Mouse (Mus musculus): ENCODE measurements around the gene Adgrg2.

Gene Adgrg2

GRCm38 (mm10) chrX:160390464-160390956 is at the start of gene Adgrg2:
Gene Adgrg2 (plus strand): TSS chrX:160390690.
- peak; percentile 26 for DNase-seq (ENCODE audit: extremely low spot score)

DNA sequence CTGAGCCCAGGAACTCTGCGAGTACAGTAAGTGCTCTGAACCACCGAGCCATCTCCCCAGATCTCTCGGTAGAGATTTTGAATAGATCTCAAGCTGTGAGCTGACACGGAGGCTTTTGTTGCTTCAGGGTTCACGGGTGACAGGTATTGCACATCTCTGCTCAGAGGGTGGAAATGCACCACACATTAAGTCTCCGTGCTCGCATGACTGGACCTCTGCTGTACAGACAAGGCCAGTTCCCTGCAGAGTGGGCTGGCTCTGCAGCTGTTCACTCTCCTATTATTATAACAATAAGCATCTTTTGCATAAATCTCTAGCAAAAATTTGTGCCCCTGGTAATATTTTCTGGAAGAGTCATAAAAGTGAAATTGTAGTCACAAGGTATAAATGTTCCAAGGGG is 39.5 kb upstream of the Adgrg2 start:
- no peak for DNase-seq (ENCODE audit: extremely low spot score)

DNA sequence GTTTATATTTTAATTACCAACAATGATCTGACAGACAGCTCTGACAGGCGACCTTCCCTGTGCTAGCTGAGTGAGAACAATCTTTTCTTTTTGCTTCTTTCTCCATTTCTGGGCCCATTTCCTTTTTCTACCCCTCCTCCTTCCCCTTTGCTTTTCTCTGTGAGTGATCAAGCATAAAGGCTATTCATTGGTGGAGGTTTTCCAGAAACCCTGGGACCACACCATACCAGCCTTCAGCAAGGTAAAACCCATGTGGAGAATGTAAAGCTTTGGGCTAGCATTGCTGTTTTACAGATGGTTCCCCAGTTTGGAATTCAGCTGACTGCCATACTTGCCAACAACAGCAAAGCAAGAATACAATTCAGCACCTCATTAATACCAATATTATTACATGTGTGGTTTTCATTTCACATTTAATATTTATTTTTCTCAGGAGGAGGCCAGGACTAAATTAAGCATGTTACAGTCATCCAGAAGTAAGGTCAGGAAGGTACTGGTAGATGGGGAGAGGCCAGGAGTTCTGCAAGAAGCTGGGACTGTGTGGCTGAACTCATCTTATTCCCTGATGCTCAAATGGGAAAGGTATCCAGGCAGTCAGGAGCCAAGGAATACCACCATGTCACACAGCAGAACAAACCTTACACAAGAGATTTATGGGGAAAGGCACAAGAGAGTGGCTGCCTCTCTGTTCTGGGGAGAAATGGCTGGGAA is 38.4 kb upstream of the Adgrg2 start:
- no peak for DNase-seq (ENCODE audit: extremely low spot score)

GRCm38 (mm10) chrX:160384748-160385501 is 5.6 kb upstream of the Adgrg2 start:
- DNase-seq (ENCODE audit: extremely low spot score): no peak

DNA sequence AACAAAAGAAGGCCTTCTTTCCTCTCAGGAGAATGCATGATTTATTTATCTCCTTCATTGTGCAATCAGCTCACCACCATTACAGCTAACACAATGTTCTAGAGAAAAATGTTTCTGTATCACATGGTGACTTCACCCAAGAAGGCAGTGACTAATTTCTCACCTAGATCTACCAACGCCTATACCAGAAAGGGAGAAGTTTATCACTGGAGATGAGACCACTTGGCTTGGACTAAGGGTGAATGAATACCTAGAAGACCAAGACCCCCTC is 5.1 kb upstream of the Adgrg2 start:
- no peak for DNase-seq (ENCODE audit: extremely low spot score)

GRCm38 (mm10) chrX:160412930-160413453 is 22.5 kb downstream of the Adgrg2 start:
- DNase-seq (ENCODE audit: extremely low spot score): no peak

GRCm38 (mm10) chrX:160413881-160414395 is 23.4 kb downstream of the Adgrg2 start:
- no peak for DNase-seq (ENCODE audit: extremely low spot score)

GRCm38 (mm10) chrX:160418397-160418796 is 27.9 kb downstream of the Adgrg2 start:
- DNase-seq (ENCODE audit: extremely low spot score): no peak

DNA sequence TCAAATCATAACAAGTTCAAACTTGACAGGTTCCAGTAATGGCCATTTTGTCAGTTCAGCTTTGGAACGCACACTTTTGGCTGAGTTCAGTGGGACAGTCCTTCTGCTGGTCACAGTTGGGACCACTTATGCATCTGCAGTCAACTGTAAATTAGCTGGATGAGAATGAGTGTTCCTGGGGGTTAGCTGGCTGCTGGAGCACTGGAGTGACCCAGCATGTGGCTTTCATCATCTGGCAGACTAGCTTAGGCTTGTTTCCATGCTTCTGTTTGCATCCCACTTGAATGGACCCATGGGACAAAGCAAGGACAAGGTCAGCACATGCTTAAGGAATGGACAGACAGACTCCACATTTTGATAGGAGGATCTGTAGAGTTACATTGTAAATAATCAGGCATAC is 33.2 kb downstream of the Adgrg2 start:
- no peak for DNase-seq (ENCODE audit: extremely low spot score)

GRCm38 (mm10) chrX:160426486-160426885 is 36.0 kb downstream of the Adgrg2 start:
- DNase-seq (ENCODE audit: extremely low spot score): no peak

- DNase-seq (ENCODE audit: extremely low spot score): no peak
Observed at GRCm38 (mm10) chrX:160426930-160427329, 36.4 kb downstream of the Adgrg2 start.

GRCm38 (mm10) chrX:160432192-160432591 is 41.7 kb downstream of the Adgrg2 start:
- no peak for DNase-seq (ENCODE audit: extremely low spot score)

DNA sequence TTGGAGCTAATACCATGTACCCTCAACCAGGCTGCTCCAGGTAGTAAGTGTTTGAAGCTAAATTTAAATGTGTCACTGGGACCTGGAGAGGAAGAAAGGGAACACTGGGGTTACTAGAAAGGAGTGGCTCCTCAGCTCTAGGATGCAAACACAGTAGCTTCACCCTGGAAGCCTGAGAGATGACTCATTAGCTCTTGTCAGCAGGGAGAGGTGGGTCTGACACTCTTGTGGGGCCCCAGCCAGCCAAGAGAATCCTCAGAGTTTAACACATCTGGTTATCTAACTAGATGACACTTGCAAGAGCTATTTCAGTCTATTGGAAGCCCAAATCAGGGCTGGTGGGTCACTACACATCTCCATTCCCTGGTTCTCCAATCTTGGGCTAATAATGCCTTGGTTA is 50.8 kb downstream of the Adgrg2 start:
- no peak for DNase-seq (ENCODE audit: extremely low spot score)

GRCm38 (mm10) chrX:160448351-160448750 is 57.9 kb downstream of the Adgrg2 start:
- DNase-seq (ENCODE audit: extremely low spot score): no peak

- no peak for DNase-seq (ENCODE audit: extremely low spot score)
Observed at GRCm38 (mm10) chrX:160449363-160449762, 58.9 kb downstream of the Adgrg2 start.

DNA sequence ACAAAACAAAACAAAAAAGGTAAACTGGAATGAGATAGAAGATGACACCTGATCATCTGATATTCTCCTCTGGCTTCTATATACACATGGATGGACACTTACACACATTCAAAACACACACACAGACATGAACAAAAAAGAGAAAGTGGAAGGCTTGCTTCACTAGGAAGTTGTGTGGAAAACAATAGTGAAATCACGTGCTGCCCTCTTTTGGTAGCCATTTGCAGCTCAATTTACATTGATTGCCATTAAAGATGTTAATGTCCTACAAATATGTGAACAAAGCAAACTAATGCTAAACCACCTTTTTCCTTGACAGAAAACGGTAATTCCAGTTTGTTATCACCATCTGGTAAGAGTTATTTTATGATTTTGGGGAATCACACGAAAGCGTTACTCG is 65.2 kb downstream of the Adgrg2 start:
- no peak for DNase-seq (ENCODE audit: extremely low spot score)

DNA sequence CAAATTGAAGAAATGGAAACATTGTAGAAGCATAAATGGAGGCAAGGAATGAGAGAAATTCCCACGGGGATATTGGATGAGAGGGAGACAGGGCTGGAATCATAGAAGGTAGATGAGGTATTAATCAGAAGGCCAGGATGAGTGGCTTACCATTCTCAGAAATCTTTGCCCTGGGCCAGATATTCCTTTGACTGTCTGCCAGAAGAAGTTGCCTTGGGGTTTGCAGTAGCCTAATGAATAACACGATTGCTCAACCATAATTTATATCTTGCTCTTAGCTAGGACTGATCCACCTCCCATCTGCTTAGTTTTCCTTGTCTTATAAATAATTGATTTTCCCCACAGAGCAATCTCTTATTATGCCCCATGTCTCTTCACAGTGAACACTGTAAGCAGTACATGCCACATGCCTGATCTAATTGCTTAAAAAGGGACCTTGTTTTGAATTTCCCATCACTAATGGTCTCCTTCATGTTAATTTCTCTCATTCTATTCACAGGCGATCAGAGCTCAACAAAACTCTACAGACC is 80.8 kb downstream of the Adgrg2 start:
- DNase-seq (ENCODE audit: extremely low spot score): no peak

- DNase-seq (ENCODE audit: extremely low spot score): no peak
Observed at GRCm38 (mm10) chrX:160489784-160490183, 99.3 kb downstream of the Adgrg2 start.

GRCm38 (mm10) chrX:160494333-160494732 is 103.8 kb downstream of the Adgrg2 start:
- no peak for DNase-seq (ENCODE audit: extremely low spot score)

- DNase-seq (ENCODE audit: extremely low spot score): no peak
Observed at GRCm38 (mm10) chrX:160494921-160495320, 104.4 kb downstream of the Adgrg2 start.

GRCm38 (mm10) chrX:160496473-160496872 is 106.0 kb downstream of the Adgrg2 start:
- no peak for DNase-seq (ENCODE audit: extremely low spot score)

DNA sequence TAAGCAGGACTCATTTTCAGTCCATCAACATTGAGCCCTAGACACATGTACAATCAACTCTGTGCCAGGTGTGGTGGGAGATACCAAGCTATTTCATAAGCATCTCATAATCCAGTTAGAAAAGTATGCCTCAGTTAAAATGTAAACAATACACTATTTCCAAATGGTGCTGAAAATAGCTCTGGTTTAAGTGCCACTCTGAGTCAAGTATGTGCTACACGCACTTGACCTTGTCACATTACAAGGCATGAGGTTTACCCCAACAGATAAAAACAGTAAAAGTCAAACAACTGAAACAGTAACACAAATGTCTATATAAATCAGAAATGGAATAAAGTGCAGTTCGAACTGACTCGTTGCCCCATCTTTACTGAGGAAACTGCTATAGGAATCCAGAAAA is 110.6 kb downstream of the Adgrg2 start:
- no peak for DNase-seq (ENCODE audit: extremely low spot score)

DNA sequence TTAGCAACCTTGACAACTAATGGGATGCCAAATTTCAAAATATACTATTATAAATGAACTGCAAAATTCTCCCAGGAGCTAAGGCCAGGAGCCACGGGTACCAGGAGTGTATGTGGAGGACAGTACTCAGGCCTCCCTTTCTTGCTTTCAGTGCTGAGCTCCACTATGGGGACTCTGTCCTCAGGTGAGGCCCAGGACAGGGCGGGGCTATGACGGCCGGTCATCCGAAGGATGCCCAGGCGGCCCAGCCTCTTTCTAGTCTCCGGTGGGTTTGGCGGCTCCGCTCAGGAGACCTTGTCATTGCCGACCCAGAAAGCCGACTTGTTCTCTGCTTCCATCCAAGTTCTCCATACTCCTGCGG is 111.2 kb downstream of the Adgrg2 start:
- DNase-seq (ENCODE audit: extremely low spot score): no peak

Data from embryo, embryonic 9.5 days (tissue).